Mouse (Mus musculus) cortical plate, adult 2 months (tissue): ENCODE data around the gene Rtf1. TPM values are rescaled to one million over a fixed set of nuclear protein-coding genes. Genes with fewer than 3 reads are reported as not detected.
"Not testable (repeated sequence)": the region's sequence is repeated elsewhere in the genome, so short reads cannot be mapped to it uniquely, and the experiment has no call there.

Experiments
- H3K27ac ChIP-seq: fragments of 200-500 bp; 2 replicates; pipeline ENCODE4 v1.5.1; 2012; ENCODE audit warnings: low read length, control low read depth, inconsistent platforms; ENCODE audit not compliant: insufficient read depth
- H3K4me1 ChIP-seq: fragments of 200-500 bp; 2 replicates; pipeline ENCODE4 v1.6.1; 2011; ENCODE audit warnings: low read length; ENCODE audit not compliant: control insufficient read depth, insufficient read depth
- H3K4me3 ChIP-seq: fragments of 200-500 bp; 2 replicates; pipeline ENCODE4 v1.5.1; 2011; ENCODE audit warnings: mild to moderate bottlenecking, low read length, control low read depth; ENCODE audit not compliant: insufficient read depth
- CTCF ChIP-seq: fragments of 200-500 bp; IDR thresholded peaks from 2 replicates; pipeline ENCODE4 v1.5.1; 2011; ENCODE audit warnings: mild to moderate bottlenecking, control low read depth, low read length; ENCODE audit not compliant: insufficient read depth; ENCODE audit errors: extremely low read depth
- POLR2A ChIP-seq: fragments of 200-500 bp; IDR thresholded peaks from 2 replicates; pipeline ENCODE4 v1.6.1; 2011; ENCODE audit warnings: mild to moderate bottlenecking, low read length, control low read depth; ENCODE audit not compliant: insufficient read depth; ENCODE audit errors: extremely low read depth
- polyA plus RNA-seq: library from polyadenylated mRNA; depleted of rRNA; stranded (reverse); fragments of >200 nt; gene quantifications from 2 replicates; pipeline ENCODE4 v1.2.3, GENCODE M21; 2012; rRNA removed

Gene Rtf1
- polyA plus RNA-seq = 38.5 and 39.7 TPM in 2 replicates

DNA sequence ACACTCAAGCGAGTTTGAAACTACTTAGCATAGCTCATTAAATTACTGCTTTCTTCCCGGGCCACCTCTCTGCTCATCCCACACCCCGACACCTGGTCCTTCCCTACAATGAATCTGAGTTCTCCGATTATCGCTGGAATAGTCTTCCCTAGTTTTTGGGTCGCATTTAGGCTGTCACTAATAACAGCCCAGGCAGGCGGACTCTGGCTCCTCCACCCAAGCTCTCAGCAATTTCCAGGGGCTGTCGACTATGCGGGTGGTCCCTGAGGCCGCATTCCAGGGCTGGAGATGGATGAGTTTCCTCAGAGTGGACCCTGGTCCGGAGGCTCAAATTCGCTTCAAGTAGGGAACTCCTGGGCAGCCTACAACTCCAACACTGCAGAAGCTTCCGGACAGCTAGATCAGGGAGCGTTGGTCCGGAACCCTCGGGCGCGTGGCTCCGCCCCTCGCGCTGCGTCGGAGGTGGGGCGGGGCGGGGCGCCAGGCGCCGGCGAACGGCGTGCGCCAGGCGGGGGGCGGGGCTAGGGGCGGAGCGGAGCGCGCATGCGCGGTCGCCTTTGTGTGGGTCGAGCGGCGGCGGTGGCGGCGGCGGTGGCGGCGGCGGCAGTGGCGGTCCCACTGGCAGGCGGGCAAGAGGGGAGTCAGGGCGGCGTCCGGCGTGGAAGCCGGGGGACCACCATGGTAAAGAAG is at the start of gene Rtf1:
TSS of gene Rtf1 (plus strand) at position 544 of the 690 bp plus-strand sequence.
- peak; percentile 93 for TF ChIP-seq POLR2A
- no peak for TF ChIP-seq CTCF
- H3K4me3 ChIP-seq = peak within 1 kb of the TSS; percentile 91
- H3K4me1 ChIP-seq = no peaks in the 10 kb centered on the region
- peak within 1 kb of the TSS; percentile 66 for H3K27ac ChIP-seq

GRCm38 (mm10) chr2:119636781-119637180 is 38.1 kb upstream of the Rtf1 start:
- Histone ChIP-seq H3K4me3 (no peak overlapping the region), H3K27ac (no peak overlapping the region), H3K4me1 (no peaks in the 10 kb centered on the region)
- TF ChIP-seq CTCF (no peak), POLR2A (no peak)

GRCm38 (mm10) chr2:119641214-119641912 is 33.5 kb upstream of the Rtf1 start:
- TF ChIP-seq POLR2A (no peak), CTCF (no peak)
- Histone ChIP-seq H3K4me3 (no peak overlapping the region), H3K4me1 (no peaks in the 10 kb centered on the region), H3K27ac (no peak overlapping the region)

- Histone ChIP-seq H3K27ac (no peak overlapping the region), H3K4me3 (no peak overlapping the region), H3K4me1 (no peaks in the 10 kb centered on the region)
- TF ChIP-seq CTCF (no peak), POLR2A (no peak)
These were observed 30.6 kb upstream of the Rtf1 start for GRCm38 (mm10) chr2:119644254-119644653.

GRCm38 (mm10) chr2:119662220-119663182 is 12.4 kb upstream of the Rtf1 start, which contains the start of gene Ndufaf1:
Gene Ndufaf1, minus strand, starts transcription at chr2:119662827.
- Histone ChIP-seq H3K4me3 (peak within 1 kb of the TSS; percentile 53), H3K27ac (no peak within 1 kb of the TSS), H3K4me1 (peaks cover 2% of the 10 kb centered on the region; the same call in 1 of the 2 replicates)
- TF ChIP-seq CTCF (no peak), POLR2A (0 out of 2 replicates have a peak, but pooled peaks have one; percentile 42)

DNA sequence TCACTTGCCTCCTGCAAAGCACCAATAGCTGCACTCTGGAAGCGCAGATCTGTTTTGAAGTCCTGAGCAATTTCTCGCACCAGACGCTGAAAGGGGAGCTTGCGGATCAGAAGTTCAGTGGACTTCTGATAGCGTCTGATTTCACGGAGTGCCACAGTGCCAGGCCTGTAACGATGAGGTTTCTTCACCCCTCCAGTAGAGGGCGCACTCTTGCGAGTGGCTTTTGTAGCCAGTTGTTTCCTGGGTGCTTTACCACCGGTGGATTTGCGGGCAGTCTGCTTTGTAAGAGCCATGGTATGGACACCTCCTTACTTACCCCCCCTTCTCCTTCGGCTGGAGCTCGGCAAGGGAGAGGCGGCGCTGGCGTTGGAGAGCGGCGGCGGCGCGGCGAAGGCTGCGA is 9.1 kb upstream of the Rtf1 start:
- H3K27ac ChIP-seq, H3K4me1 ChIP-seq, H3K4me3 ChIP-seq: not testable (repeated sequence)

DNA sequence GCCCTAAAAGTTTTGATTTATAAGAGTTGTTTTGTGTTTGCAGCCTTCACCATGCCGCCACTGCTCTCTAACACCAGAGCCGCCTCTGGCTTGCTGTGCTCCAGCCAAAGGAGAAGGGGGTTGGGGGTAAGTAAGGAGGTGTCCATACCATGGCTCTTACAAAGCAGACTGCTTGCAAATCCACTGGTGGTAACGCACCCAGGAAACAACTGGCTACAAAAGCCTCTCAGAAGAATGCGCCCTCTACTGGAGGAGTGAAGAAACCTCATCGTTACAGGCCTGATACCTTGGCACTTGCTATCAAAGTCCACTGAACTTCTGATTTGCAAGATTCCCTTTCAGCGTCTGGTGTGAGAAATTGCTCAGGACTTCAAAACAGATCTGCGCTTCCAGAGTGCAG is 5.9 kb upstream of the Rtf1 start:
- TF ChIP-seq CTCF (peak; percentile 54), POLR2A (no peak)
- no peak overlapping the region for H3K27ac ChIP-seq

DNA sequence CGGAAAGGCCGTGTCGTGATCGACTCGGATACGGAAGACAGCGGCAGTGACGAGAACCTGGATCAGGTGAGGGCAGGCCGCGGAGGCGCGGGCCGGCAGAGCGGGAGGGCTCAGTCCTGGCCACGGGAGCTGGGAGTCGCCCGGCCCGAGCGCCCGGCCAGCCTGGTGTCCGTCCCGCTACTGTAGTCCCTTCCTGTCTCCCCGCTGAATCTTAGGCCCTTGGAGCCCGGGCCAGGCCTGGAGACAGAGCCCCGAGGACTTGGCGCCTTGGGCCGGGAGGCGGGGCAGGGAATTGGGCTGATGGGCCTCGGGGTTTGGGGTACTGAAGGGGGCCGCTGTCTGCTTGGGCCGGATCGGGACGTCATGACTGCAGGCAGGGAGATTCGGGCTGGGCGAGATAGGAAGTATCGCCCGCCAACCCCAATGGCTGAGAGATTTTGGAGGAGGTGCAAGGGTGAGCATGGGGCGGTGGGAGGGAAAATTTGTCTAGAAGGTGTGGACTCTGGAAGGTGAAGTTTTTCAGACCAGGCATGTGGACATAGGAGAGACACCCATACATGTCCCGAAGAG is 432 bp downstream of the Rtf1 start:
- H3K27ac ChIP-seq = no peak overlapping the region
- H3K4me3 ChIP-seq = peak overlapping the region; percentile 91
- TF ChIP-seq CTCF = no peak
- TF ChIP-seq POLR2A = no peak
- H3K4me1 ChIP-seq = no peaks in the 10 kb centered on the region

More for the DNA sequence above, 5.9 kb upstream of the Rtf1 start:
- Histone ChIP-seq H3K4me1 (no peaks in the 10 kb centered on the region), H3K4me3 (no peak overlapping the region)

- H3K4me3 ChIP-seq = peak overlapping the region; percentile 91
- no peaks in the 10 kb centered on the region for H3K4me1 ChIP-seq
- no peak overlapping the region for H3K27ac ChIP-seq
- TF ChIP-seq POLR2A (no peak), CTCF (no peak)
These were observed 963 bp downstream of the Rtf1 start for GRCm38 (mm10) chr2:119675831-119676230.
